Mouse (Mus musculus) midbrain, postnatal 0 days (tissue): ENCODE data around the gene B2m. TPM values are rescaled to one million over a fixed set of nuclear protein-coding genes. Genes with fewer than 3 reads are reported as not detected.

Source experiments
- ATAC-seq: fragments of 200-750 bp; cut with Nextera tagmentation; 2 replicates; pipeline ENCODE4 v1.8.0; 2017; ENCODE audit warnings: moderate number of reproducible peaks, mild to moderate bottlenecking, moderate TSS enrichment, moderate library complexity; ENCODE audit not compliant: low FRiP score
- DNase-seq: peaks from one replicate; pipeline ENCODE4 v3.0.0-alpha.2; 2015; ENCODE audit warnings: low spot score
- H3K27ac ChIP-seq: fragments of 300-500 bp; sonication (generic); 2 replicates; pipeline ENCODE4 v1.5.1; 2014; ENCODE audit warnings: low read depth, mild to moderate bottlenecking, low read length, mixed read lengths
- H3K27me3 ChIP-seq: fragments of 300-500 bp; sonication (generic); 2 replicates; pipeline ENCODE4 v1.6.1; 2014; ENCODE audit warnings: low read length, control low read depth, mixed read lengths; ENCODE audit not compliant: insufficient read depth
- H3K36me3 ChIP-seq: fragments of 300-500 bp; sonication (generic); 2 replicates; pipeline ENCODE4 v1.6.1; 2014; ENCODE audit warnings: low read length, control low read depth, mixed read lengths; ENCODE audit not compliant: insufficient read depth
- H3K4me1 ChIP-seq: fragments of 300-500 bp; sonication (generic); 2 replicates; pipeline ENCODE4 v1.6.1; 2014; ENCODE audit warnings: mild to moderate bottlenecking, control low read depth, antibody characterized with exemption, low read length, mixed read lengths; ENCODE audit not compliant: insufficient read depth
- H3K4me2 ChIP-seq: fragments of 300-500 bp; sonication (generic); 2 replicates; pipeline ENCODE4 v1.6.1; 2014; ENCODE audit warnings: low read depth, mild to moderate bottlenecking, low read length, mixed read lengths; ENCODE audit not compliant: poor library complexity, severe bottlenecking
- H3K4me3 ChIP-seq: fragments of 300-500 bp; sonication (generic); 2 replicates; pipeline ENCODE4 v1.5.1; 2014; ENCODE audit warnings: low read depth, mild to moderate bottlenecking, low read length, moderate library complexity
- H3K9ac ChIP-seq: fragments of 300-500 bp; sonication (generic); replicated peaks from 2 replicates; pipeline ENCODE4 v1.6.1; 2014; ENCODE audit warnings: mild to moderate bottlenecking, low read length, moderate library complexity, mixed read lengths; ENCODE audit not compliant: poor library complexity, severe bottlenecking
- H3K9me3 ChIP-seq: fragments of 300-500 bp; sonication (generic); 2 replicates; pipeline ENCODE4 v1.6.1; 2016; ENCODE audit warnings: low read length, control low read depth
- CTCF ChIP-seq: IDR thresholded peaks from 2 replicates; pipeline ENCODE4 v1.5.1; 2016; ENCODE audit warnings: antibody characterized with exemption, mild to moderate bottlenecking
- WGBS: fragments of 180-500 bp; shearing (Covaris S2); extraction: QIAGEN DNeasy Blood & Tissue Kit; methylation state at CpG from one replicate; pipeline ENCODE4 v1.1.7; 2014; 5-methylcytosine and 5-hydroxymethylcytosine counted together
- polyA plus RNA-seq: library from polyadenylated mRNA; unstranded; fragments of >200 nt; fragmentation: Nextera tagmentation; extraction: Ambion mirVana; gene quantifications from 2 replicates; pipeline ENCODE4 v1.2.1, GENCODE M21; 2015
- total RNA-seq: library from RNA; depleted of rRNA; stranded (reverse); fragments of >200 nt; gene quantifications from 2 replicates; pipeline ENCODE4 v1.2.3, GENCODE M21; 2014

B2m gene
- total and polyA plus RNA-seq, 2 experiments from 2014 or later, result 106 to 147 TPM

GRCm38 (mm10) chr2:122153681-122154365, 6.3 kb downstream of the B2m start:
- Histone ChIP-seq H3K4me1 (no peaks in the 10 kb centered on the region), H3K27ac (no peak overlapping the region), H3K9ac (no peak overlapping the region), H3K36me3 (no peaks in the 10 kb centered on the region), H3K4me2 (no peak overlapping the region), H3K4me3 (no peak overlapping the region), H3K27me3 (no peaks in the 10 kb centered on the region), H3K9me3 (no peaks in the 10 kb centered on the region)
- no peak for TF ChIP-seq CTCF
- 81% methylated on average over 6 of the region's 7 CpGs for WGBS
- DNase-seq (no peak), ATAC-seq (no peak)

GRCm38 (mm10) chr2:122154479-122154878, 7.0 kb downstream of the B2m start:
- no peaks in the 10 kb centered on the region for H3K27me3 ChIP-seq
- H3K4me2 ChIP-seq, result no peak overlapping the region
- no peaks in the 10 kb centered on the region for H3K4me1 ChIP-seq
- no peak for DNase-seq
- H3K4me3 ChIP-seq, result no peak overlapping the region
- H3K9me3 ChIP-seq, result no peaks in the 10 kb centered on the region
- no peak for ATAC-seq
- no peaks in the 10 kb centered on the region for H3K36me3 ChIP-seq
- WGBS, result 96% methylated on average over 2 of the region's 2 CpGs
- TF ChIP-seq CTCF, result no peak
- H3K27ac ChIP-seq, result no peak overlapping the region
- H3K9ac ChIP-seq, result no peak overlapping the region

- 88% methylated on average over 2 of the region's 2 CpGs for WGBS
- Histone ChIP-seq H3K4me2 (no peak overlapping the region), H3K27ac (no peak overlapping the region), H3K9ac (no peak overlapping the region), H3K4me3 (no peak overlapping the region), H3K36me3 (no peaks in the 10 kb centered on the region), H3K9me3 (no peaks in the 10 kb centered on the region), H3K27me3 (no peaks in the 10 kb centered on the region), H3K4me1 (no peaks in the 10 kb centered on the region)
- ATAC-seq (no peak), DNase-seq (no peak)
- no peak for TF ChIP-seq CTCF
These were observed 7.8 kb downstream of the B2m start for GRCm38 (mm10) chr2:122155292-122155691.

- no peaks in the 10 kb centered on the region for H3K4me1 ChIP-seq
- no peak overlapping the region for H3K4me2 ChIP-seq
These were observed 8.7 kb downstream of the B2m start for GRCm38 (mm10) chr2:122156051-122156700.

GRCm38 (mm10) chr2:122157561-122157960, 10.1 kb downstream of the B2m start:
- no peak overlapping the region for H3K4me2 ChIP-seq

More at GRCm38 (mm10) chr2:122156051-122156700, 8.7 kb downstream of the B2m start:
- ATAC-seq (no peak), DNase-seq (no peak)
- Histone ChIP-seq H3K36me3 (no peaks in the 10 kb centered on the region), H3K27me3 (no peaks in the 10 kb centered on the region), H3K27ac (no peak overlapping the region), H3K9me3 (no peaks in the 10 kb centered on the region), H3K9ac (no peak overlapping the region), H3K4me3 (no peak overlapping the region)
- 88% methylated on average over 4 of the region's 4 CpGs for WGBS
- TF ChIP-seq CTCF, result no peak

GRCm38 (mm10) chr2:122158362-122158802, 10.9 kb downstream of the B2m start:
- H3K9ac ChIP-seq, result no peak overlapping the region
- DNase-seq, result no peak

More at GRCm38 (mm10) chr2:122157561-122157960, 10.1 kb downstream of the B2m start:
- DNase-seq, result no peak
- no peak for TF ChIP-seq CTCF
- Histone ChIP-seq H3K36me3 (no peaks in the 10 kb centered on the region), H3K4me1 (no peaks in the 10 kb centered on the region), H3K27me3 (no peaks in the 10 kb centered on the region), H3K27ac (no peak overlapping the region), H3K9ac (no peak overlapping the region), H3K4me3 (no peak overlapping the region), H3K9me3 (no peaks in the 10 kb centered on the region)
- no peak for ATAC-seq

More at GRCm38 (mm10) chr2:122158362-122158802, 10.9 kb downstream of the B2m start:
- no peak for ATAC-seq
- Histone ChIP-seq H3K27ac (no peak overlapping the region), H3K9me3 (no peaks in the 10 kb centered on the region), H3K4me3 (no peak overlapping the region), H3K4me2 (no peak overlapping the region), H3K4me1 (no peaks in the 10 kb centered on the region), H3K36me3 (no peaks in the 10 kb centered on the region), H3K27me3 (no peaks in the 10 kb centered on the region)
- 44% methylated on average over 6 of the region's 6 CpGs for WGBS
- TF ChIP-seq CTCF, result no peak
